Mouse (Mus musculus) embryonic facial prominence, embryonic 11.5 days (tissue): ENCODE results near the gene Calhm4. TPM values are rescaled to one million over a fixed set of nuclear protein-coding genes. Genes with fewer than 3 reads are reported as not detected.
"Not testable (repeated sequence)": the region's sequence is repeated elsewhere in the genome, so short reads cannot be mapped to it uniquely, and the experiment has no call there.

Source experiments
- ATAC-seq: fragments of 200-750 bp; cut with Nextera tagmentation; replicated peaks from 2 replicates; pipeline ENCODE4 v1.8.0; 2017; ENCODE audit warnings: low read depth; ENCODE audit not compliant: insufficient number of reproducible peaks, low FRiP score, low TSS enrichment
- DNase-seq: peaks from one replicate; pipeline ENCODE4 v3.0.0-alpha.2; 2015; ENCODE audit warnings: low spot score
- H3K27ac ChIP-seq: fragments of 300-500 bp; sonication (generic); replicated peaks from 2 replicates; pipeline ENCODE4 v1.5.1; 2014; ENCODE audit warnings: mild to moderate bottlenecking, low read depth, low read length, control low read depth
- H3K27me3 ChIP-seq: fragments of 300-500 bp; sonication (generic); 2 replicates; pipeline ENCODE4 v1.6.1; 2014; ENCODE audit warnings: mild to moderate bottlenecking, low read length, moderate library complexity, mixed read lengths; ENCODE audit not compliant: control insufficient read depth, insufficient read depth
- H3K36me3 ChIP-seq: fragments of 300-500 bp; sonication (generic); replicated peaks from 2 replicates; pipeline ENCODE4 v1.6.1; 2014; ENCODE audit warnings: low read depth, mild to moderate bottlenecking, low read length, moderate library complexity, mixed read lengths; ENCODE audit not compliant: control insufficient read depth, insufficient read depth
- H3K4me1 ChIP-seq: fragments of 300-500 bp; sonication (generic); 2 replicates; pipeline ENCODE4 v1.6.1; 2014; ENCODE audit warnings: low read length, mixed read lengths; ENCODE audit not compliant: control insufficient read depth, insufficient read depth
- H3K4me2 ChIP-seq: fragments of 300-500 bp; sonication (generic); 2 replicates; pipeline ENCODE4 v1.6.1; 2014; ENCODE audit warnings: low read depth, mild to moderate bottlenecking, control low read depth, low read length, moderate library complexity
- H3K4me3 ChIP-seq: fragments of 300-500 bp; sonication (generic); 2 replicates; pipeline ENCODE4 v1.5.1; 2014; ENCODE audit warnings: low read depth, low read length, control low read depth
- H3K9ac ChIP-seq: fragments of 300-500 bp; sonication (generic); replicated peaks from 2 replicates; pipeline ENCODE4 v1.6.1; 2014; ENCODE audit warnings: mild to moderate bottlenecking, control low read depth, low read length
- H3K9me3 ChIP-seq: fragments of 300-500 bp; sonication (generic); replicated peaks from 2 replicates; pipeline ENCODE4 v1.6.1; 2016; ENCODE audit warnings: mild to moderate bottlenecking, low read length, inconsistent platforms, mixed read lengths; ENCODE audit not compliant: control insufficient read depth
- WGBS: fragments of 180-500 bp; shearing (Covaris S2); extraction: QIAGEN DNeasy Blood & Tissue Kit; methylation state at CpG from one replicate; pipeline ENCODE4 v1.1.7; 2014; 5-methylcytosine and 5-hydroxymethylcytosine counted together
- polyA plus RNA-seq: library from polyadenylated mRNA; unstranded; fragments of >200 nt; fragmentation: Nextera tagmentation; extraction: Ambion mirVana; gene quantifications from 2 replicates; pipeline ENCODE4 v1.2.1, GENCODE M21; 2014

Calhm4 gene
- polyA plus RNA-seq, 1 experiment from 2014 or later, result not detected

GRCm38 (mm10) chr10:34019302-34020075, 24.6 kb downstream of the Calhm4 start, which contains the start of gene Rwdd1:
Rwdd1 (minus strand) TSS chr10:34019624.
- peak within 1 kb of the TSS; percentile 68 for H3K4me3 ChIP-seq
- H3K9me3 ChIP-seq, result no peaks in the 10 kb centered on the region
- H3K36me3 ChIP-seq, result no peaks in the 10 kb centered on the region
- ATAC-seq (peak; percentile 100), DNase-seq (peak; percentile 97)
- no peaks in the 10 kb centered on the region for H3K27me3 ChIP-seq
- H3K27ac ChIP-seq, result peak within 1 kb of the TSS; percentile 85
- peak within 1 kb of the TSS; percentile 78 for H3K9ac ChIP-seq
- H3K4me2 ChIP-seq, result peak within 1 kb of the TSS; percentile 62
- under 1% methylated on average over 71 of the region's 82 CpGs for WGBS
- no peaks in the 10 kb centered on the region for H3K4me1 ChIP-seq

- H3K27ac ChIP-seq, result peak overlapping the region; percentile 85
- no peak for ATAC-seq
- H3K27me3 ChIP-seq, result no peaks in the 10 kb centered on the region
- peak; percentile 38 for DNase-seq
- no peaks in the 10 kb centered on the region for H3K4me1 ChIP-seq
- H3K36me3 ChIP-seq, result no peaks in the 10 kb centered on the region
- under 1% methylated on average over 21 of the region's 21 CpGs for WGBS
- H3K9me3 ChIP-seq, result no peaks in the 10 kb centered on the region
- H3K4me2 ChIP-seq, result peak overlapping the region; percentile 62
- H3K4me3 ChIP-seq, result peak overlapping the region; percentile 68
- peak overlapping the region; percentile 78 for H3K9ac ChIP-seq
These were observed 25.3 kb downstream of the Calhm4 start for GRCm38 (mm10) chr10:34018746-34019301.

- Histone ChIP-seq H3K9ac (no peak overlapping the region), H3K4me3 (no peak overlapping the region), H3K4me2 (no peak overlapping the region), H3K36me3 (no peaks in the 10 kb centered on the region), H3K27ac (no peak overlapping the region), H3K9me3 (no peaks in the 10 kb centered on the region), H3K4me1 (no peaks in the 10 kb centered on the region), H3K27me3 (no peaks in the 10 kb centered on the region)
- 78% methylated on average over 2 of the region's 2 CpGs for WGBS
- DNase-seq, result no peak
- no peak for ATAC-seq
These were observed 30.9 kb downstream of the Calhm4 start for GRCm38 (mm10) chr10:34013241-34013640.

- H3K27me3 ChIP-seq, result no peaks in the 10 kb centered on the region
- 93% methylated on average over 4 of the region's 4 CpGs for WGBS
These were observed 31.5 kb downstream of the Calhm4 start for GRCm38 (mm10) chr10:34012581-34012980.

GRCm38 (mm10) chr10:33998397-33998796, 45.7 kb downstream of the Calhm4 start:
- DNase-seq (no peak), ATAC-seq (no peak)
- H3K27ac ChIP-seq, result no peak overlapping the region
- no peaks in the 10 kb centered on the region for H3K9me3 ChIP-seq
- H3K4me2 ChIP-seq, result no peak overlapping the region
- H3K4me3 ChIP-seq, result no peak overlapping the region
- H3K4me1 ChIP-seq, result no peaks in the 10 kb centered on the region
- H3K9ac ChIP-seq, result no peak overlapping the region
- H3K36me3 ChIP-seq, result peaks cover 2% of the 10 kb centered on the region; the same call in 1 of the 2 replicates
- no peaks in the 10 kb centered on the region for H3K27me3 ChIP-seq

More at GRCm38 (mm10) chr10:34012581-34012980, 31.5 kb downstream of the Calhm4 start:
- Histone ChIP-seq H3K4me2 (no peak overlapping the region), H3K9me3 (no peaks in the 10 kb centered on the region), H3K27ac (no peak overlapping the region), H3K4me1 (no peaks in the 10 kb centered on the region), H3K4me3 (no peak overlapping the region), H3K36me3 (no peaks in the 10 kb centered on the region), H3K9ac (no peak overlapping the region)
- ATAC-seq (no peak), DNase-seq (no peak)

- H3K4me3 ChIP-seq, H3K9ac ChIP-seq, H3K9me3 ChIP-seq, DNase-seq, H3K4me2 ChIP-seq, H3K27me3 ChIP-seq, H3K36me3 ChIP-seq, H3K27ac ChIP-seq, ATAC-seq, H3K4me1 ChIP-seq: not testable (repeated sequence)
- WGBS, result 90% methylated on average over 6 of the region's 8 CpGs
These were observed 47.4 kb downstream of the Calhm4 start for GRCm38 (mm10) chr10:33996686-33997085.

Other genes with a start within 250 kb of the Calhm4 start
- not detected in 2 replicates for gene Sult3a1, start 186.6 kb downstream of the Calhm4 start, polyA plus RNA-seq
- gene Rsph4a, start 139.2 kb downstream of the Calhm4 start, polyA plus RNA-seq, result 0.06 TPM in 1 of 2 replicates, not detected in the other
- 26.2 and 27.9 TPM in 2 replicates for gene Zup1, start 93.0 kb downstream of the Calhm4 start, polyA plus RNA-seq
- 180 and 196 TPM in 2 replicates for gene Rwdd1, start 24.7 kb downstream of the Calhm4 start, polyA plus RNA-seq
- gene Trappc3l, start 6.7 kb downstream of the Calhm4 start, polyA plus RNA-seq, result not detected in 2 replicates
- gene Calhm5, start 52.2 kb upstream of the Calhm4 start, polyA plus RNA-seq, result 0.18 and 0.26 TPM in 2 replicates
- gene Calhm6, start 83.7 kb upstream of the Calhm4 start, polyA plus RNA-seq, result 0.95 and 1.0 TPM in 2 replicates
- gene Dse, start 163.4 kb upstream of the Calhm4 start, polyA plus RNA-seq, result 45.1 and 47.2 TPM in 2 replicates
- 61.3 and 61.9 TPM in 2 replicates for gene Tspyl1, start 237.9 kb upstream of the Calhm4 start, polyA plus RNA-seq